Mouse (Mus musculus) kidney, adult 9 months (tissue): ENCODE measurements around the gene Glis2.
"Not testable (repeated sequence)": the region's sequence is repeated elsewhere in the genome, so short reads cannot be mapped to it uniquely, and the experiment has no call there.

Experiments used
- DNase-seq: peaks from one replicate; pipeline ENCODE4 v3.0.0; 2022

The Glis2 gene

DNA sequence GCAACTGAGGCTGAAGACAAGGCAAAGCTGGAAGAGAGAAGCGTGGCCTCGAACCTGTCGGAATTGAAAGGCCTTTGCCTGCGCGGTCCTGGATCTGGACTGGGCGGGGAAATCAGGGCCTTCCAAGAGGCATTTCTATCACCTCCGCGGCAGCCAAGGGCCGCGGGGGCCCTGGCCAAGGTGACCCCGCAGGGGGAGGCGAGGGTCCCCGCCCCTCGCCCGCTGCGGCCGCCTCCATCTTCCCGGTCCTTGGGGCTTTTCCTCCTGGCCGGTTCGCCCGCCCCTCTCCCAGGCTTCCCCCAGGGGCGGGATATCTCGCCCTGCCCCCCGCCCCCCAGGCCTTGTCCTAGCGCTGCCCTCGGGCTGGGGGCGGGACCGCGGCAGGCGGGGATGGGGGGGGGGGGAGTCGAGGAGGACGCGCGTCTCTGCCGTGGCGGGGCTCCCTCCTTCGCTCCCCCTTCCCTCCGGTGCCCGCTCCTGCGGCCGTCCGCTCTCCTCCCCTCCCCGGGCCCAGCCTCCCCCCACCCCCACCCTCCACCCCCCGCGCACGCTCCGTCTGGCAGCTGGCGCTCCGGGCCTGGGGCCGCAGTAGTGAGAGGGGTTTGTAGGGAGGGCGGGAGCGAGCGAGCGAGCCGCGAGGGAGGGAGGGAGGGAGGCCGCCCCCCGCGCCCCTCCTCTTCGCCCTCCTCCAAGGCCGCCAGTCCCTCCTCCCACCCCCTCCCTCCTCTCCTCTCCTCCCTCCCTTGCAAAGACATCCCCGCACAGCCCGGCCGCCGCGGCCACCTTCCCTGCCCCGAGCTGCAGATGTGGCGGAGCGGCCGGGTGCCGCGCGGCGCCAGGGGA, at the start of gene Glis2:
TSS of gene Glis2 (plus strand) at position 743 of the 843 bp plus-strand sequence.
- DNase-seq: peak; percentile 86

DNA sequence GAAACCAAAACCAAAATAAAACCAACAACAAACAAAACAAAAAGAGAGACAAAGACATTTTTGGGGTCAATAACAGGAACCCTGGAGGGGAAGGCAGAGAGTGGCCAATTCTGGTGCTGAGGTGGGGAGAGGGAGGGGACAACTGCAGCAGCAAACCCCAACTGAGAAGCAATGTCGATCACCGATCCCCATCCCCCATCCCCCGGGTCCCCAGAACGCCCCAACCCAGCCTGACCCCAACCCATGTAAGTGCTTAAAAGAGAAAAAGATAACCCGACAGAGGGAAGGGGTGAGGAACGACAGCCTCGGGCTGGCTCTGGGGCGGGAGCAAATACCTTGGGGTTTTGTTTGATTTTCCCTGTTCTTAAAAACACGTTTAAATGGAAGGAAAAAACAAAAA, 49.7 kb upstream of the Glis2 start:
- no peak for DNase-seq

DNA sequence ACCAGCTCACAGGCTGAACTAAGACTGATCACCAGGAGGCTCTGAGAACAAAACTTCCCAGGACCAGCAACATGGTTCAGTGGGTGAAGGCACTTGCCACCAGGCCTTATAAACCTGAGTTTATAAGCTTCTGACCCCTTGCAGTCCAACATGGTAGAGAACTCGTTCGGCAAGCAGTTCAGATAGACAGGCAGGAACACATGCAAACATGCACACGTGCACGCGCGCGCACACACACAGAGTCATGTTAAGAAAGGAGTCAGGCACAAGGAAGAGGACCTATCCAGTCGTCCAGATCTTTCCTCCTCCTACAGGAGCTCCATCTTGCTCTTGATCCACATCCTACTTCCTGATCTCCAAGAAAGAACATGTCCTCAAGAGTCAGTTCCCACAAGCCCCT, 47.7 kb upstream of the Glis2 start:
- no peak for DNase-seq

DNA sequence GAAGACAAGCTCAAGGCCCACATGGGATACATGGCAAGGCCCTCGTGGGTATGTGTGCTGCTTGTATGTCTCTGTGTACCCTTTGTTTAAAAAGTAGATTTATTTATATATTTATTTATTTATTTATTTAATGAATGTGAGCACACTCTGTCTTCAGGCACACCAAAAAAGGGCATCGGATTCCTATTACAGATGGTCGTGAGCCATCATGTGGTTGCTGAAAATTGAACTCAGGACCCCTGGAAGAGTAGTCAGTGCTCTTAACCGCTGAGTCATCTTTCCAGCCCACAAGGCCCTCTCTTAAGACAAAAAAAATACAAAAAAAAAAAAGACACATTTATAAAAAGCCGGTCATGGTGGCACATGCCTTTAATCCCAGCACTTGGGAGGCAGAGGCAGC, 46.9 kb upstream of the Glis2 start:
- no peak for DNase-seq

DNA sequence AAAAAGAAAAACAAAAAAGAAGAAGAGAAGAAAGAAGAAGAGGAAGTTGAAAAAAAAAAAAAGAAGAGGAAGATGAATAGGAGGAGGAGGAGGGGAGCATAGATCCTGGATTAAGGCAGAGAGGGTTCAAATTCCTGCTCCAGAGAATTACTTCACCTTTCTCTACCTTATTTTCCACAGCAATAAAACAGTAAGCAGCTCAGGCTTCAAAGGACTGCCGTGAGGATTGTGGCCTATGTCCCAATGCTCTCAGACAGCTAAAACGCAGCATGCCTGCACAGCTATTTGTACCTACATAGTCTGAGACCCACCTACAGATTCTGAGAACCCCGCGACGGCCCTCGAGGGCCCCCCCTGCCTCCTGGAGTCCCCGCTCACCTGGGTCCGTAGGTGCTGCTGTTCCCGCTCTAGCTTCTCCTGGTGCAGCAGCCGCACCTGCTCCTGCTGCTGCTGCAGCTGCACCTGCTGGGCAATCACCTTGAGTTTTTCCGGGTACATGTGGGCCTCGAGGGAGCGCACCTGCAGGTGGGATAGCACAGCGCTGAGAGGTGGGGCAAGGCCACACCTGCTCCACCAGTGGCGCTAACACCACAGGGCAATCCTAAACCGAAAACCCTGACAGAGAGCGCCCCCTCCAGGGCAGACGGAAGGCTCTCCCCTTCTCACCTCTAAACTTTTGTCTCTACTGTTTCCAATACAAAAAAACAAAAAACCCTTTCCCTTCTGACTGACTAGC, 45.4 kb upstream of the Glis2 start:
- no peak for DNase-seq

DNA sequence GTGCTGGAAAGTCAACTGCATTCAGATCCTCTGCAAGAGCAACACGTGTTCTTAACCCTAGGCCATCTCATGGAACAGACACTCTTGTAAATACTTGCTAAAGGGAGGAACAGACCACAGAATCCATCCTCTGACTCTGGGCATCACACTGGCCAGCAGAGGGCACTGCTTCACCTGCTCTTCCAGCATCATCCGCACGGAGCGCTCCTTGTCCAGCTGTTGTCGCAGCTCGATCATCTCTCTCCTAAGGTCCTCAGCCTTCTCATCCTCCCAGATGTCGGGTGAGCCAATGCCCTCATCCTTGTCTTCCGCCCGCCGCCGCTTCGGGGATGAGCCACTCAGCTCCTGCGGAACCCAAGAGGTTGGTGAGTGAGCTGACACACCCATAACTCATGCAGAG, 43.5 kb upstream of the Glis2 start:
- peak; percentile 75 for DNase-seq

DNA sequence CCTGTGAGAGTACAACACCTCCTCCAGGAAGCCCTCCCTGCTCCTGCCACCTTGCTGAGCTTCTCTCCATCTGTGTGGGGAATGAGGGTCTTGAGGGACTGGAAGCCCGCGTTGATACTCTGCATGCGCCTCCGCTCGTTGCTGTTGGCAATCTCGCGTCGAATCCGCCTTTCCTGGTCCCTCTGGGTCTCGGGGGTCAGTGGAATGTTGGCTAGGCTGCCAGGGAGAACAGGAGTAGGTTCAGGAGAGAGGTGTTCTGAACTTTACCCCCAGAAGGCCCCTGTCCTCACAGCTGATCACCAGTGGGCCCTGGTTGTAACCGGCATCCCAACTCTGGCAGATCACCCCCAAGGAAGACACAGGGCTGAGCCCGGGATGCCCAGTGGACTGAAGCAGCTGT, 42.6 kb upstream of the Glis2 start:
- no peak for DNase-seq

DNA sequence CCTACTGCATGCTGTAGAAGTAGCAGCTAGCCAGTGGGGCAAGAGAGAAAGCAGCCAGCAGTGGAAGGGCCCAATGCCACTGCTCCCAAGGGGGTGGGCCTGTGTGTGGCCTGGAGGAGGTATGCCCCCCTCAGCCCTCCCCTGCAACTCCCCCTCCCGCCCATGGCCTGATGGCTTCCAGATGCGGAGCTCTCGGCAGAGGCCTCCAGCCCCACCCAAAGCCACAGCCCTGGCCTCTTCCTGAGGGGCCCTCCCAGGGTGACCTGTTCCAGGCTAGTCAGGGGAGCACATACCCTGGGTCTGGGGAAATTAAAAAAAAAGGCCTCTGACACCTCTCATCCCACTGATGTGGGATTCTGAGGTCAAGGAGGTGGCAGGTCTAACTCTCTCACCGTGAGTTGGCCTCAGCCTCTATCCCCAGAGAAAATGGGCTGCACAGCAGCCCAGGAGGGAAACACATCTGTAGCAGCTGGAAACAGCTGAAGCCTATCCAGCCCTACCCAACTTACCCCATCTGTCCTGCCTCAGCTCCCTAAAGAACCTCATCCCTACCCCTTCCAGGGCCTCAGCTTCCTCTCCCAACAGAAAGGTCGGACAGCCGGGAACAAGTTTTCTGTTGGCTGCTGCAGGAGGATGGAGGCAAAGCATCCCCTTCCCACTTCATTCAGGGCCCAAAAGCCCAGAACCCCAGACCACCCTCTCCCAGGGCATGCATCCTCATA, 41.5 kb upstream of the Glis2 start:
- DNase-seq: no peak

DNA sequence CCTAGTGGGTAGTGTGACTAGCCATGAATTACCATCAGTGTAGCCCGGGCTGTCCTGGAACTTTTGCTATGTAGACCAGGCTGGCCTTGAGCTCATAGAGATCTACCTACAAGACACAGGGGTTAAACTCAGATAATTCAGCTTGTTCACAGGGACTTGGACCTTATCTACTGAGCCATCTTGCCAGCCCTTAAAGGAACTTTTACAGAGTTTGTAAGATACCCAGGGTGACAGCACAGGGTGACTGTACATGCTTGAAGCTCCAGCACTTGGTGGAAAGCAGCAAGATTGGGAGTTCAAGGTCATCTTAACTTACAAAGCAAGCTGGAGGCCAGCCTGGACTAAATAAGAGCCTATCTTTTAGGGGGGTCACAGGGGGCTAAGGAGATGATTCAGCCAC, 39.0 kb upstream of the Glis2 start:
- no peak for DNase-seq

DNA sequence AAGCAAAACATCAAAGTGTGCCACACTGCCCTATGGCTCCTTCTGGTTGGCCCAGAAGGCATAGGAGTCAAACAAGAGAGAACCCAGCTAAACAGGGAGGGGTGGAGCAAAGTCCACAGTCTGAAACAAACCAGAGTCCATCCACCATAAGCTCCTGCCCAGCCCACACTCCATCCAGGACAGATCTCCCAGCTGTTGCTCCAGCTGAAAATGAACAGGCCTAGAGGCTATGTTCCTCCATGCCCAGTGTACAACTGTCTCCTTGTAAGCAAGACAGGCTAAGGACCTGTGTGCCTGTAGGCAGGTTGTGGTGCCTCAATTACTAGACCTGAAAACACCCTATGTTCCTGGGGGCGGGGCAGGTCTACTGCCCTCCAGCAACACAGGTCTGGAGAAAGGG, 37.4 kb upstream of the Glis2 start:
- peak; percentile 80 for DNase-seq

DNA sequence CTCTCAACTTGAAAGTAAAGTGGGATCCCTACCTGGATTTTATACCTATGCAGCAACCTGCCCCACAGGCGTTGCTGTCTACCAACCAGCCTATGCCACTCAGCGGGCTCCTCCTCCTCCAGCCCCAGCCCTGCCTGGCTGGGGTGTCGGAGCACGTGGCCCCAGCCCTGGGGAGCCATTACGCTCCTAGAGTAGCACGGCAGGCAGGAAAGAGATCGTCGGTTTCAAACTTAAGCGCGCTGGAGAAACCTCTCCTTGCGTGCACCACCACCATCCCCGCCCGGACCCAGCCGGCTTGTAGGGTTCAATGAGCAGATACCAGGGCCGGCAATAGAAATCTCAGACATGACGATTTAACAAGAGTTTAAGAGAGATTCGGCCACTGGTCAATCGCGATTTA, 36.6 kb upstream of the Glis2 start:
- DNase-seq: peak; percentile 87

DNA sequence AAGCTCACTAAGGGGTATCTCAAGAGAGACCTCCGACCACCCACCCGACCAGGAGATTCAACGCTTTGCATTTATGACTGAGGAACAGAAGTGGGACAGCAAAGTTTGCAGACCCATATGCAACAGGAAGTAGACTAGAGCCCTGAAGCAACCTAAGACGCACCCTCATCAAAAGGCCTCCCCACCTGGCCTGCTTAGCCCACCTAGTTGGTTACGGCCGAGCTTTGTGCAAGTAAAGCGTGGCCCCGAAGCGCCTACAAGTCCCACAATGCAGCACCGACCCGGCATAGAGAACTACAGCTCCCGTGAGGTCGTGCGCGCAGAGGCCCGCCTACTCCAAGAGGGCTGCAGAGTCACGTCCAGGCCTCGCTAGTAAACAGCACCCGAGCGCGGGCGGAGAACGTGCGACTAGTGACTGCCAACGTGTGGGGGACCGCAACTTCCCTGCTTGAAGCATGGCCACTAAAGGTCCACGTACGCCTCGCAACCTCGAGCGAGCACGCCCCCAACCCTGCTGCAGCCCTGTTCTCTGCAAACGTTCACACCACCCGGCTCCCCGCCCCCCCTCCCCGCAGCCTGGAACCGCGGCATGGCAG, 36.0 kb upstream of the Glis2 start:
- peak; percentile 95 for DNase-seq

DNA sequence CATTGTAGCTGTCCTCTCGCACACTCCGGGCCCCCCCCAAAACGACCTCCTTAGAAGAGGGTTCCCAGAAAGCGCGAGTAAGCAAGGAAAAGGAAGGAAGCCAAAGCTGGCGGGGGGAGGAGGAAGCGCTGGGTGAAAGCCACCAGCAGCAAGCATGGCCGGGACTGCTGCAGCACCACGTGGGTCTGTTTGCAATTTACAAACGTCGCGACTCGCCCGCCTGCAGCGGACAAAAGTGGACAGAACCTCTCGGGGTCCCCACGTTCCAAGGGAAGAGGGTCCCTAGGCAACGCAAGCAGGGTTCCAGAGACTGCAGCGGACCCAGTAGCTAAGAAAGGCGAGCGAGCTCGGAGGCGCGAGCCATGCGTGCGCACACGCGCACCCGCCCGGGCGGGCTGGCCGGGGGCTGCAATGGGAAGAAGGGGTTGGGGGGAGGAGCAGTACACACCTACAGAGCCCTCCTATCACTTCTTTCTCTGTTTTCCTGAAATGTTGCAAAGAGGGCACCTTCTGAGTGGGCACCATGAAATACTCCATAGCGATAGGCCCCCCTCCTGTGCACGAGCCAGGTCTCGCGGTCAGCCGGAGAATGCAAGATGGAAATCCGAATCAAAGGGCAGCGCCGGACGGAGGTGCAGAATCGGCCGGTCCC, 35.4 kb upstream of the Glis2 start:
- peak; percentile 76 for DNase-seq

DNA sequence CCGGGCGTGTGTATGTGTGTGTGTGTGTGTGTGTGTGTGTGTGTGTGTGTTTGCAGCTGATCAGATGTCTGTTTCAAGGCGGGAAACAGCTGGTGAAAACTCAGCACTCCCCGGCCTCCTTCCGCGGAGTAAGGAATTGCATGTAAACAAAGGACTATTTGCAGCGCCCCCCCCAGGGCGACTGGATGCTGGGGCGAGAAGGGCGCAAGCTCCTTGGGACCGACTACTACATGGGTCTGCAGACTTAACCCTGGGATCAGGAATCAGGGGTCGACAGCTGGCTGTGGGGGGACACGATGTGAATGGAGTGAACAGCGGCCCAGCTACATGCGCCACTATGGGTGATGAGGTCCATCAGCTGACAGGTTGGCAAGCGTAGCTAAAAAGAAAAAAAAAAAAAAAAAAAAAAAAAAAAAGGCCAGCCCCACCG, 34.8 kb upstream of the Glis2 start, which contains the start of gene Tfap4:
TSS of gene Tfap4 (minus strand) at position 140 of the 430 bp plus-strand sequence.
- peak; percentile 93 for DNase-seq

DNA sequence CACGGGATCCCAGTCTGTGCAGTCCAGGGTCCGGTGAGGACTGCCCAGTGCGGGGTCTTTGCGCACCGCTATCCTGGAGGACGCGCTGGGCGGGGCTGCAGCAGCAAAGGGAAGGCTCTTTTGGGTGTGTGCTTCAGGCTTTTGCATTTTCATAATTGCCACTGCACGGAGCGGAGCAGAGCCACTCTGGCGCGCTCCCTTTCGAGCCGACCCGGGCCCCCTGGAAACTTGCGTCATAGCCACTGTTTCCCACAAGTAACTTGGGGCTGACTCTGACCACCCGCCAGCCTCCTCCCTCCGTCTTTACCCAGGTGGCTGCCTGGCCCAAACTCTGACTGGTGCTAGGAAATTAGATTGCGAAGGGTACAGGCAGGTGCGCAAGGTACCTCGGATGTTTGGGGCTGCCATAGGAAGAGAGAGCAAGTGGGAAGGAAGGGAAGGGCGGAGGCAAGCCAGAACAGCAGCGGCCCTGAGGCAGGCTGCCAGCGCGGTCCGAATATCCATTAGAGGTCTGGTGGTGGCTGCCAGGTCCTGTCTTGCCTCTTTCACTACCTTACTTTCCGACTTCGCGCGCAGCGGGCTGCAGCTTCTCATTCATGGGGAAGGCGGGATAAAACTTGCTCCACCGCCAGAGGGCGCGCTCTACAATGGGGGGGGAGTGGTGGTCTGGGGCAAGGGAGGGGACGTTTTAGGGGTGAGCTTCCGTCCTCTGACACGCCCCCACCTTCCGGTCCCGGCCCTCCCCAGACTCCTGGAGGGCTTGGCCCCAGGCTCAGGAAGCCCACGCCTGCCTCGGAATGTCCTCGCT, 34.2 kb upstream of the Glis2 start:
- DNase-seq: peak; percentile 81

DNA sequence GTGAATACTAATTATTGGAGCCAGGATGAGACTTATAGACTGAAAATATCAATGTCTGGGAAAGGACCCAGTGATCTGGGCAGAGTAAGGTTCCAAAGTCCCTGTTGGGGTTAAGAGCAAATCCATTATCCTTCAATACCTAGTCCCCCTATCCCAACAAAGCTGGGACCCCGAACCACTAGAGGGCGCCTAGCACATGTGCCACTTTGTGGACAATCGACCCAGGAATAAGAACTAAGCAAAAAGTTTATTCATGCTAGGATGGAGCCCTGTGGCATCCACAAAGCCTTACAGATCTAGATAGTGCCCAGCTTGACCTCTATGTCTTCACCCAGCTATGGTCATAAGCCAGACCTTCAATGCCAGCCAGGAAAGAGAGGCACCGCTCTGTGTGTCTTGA, 26.6 kb upstream of the Glis2 start:
- DNase-seq: peak; percentile 89

DNA sequence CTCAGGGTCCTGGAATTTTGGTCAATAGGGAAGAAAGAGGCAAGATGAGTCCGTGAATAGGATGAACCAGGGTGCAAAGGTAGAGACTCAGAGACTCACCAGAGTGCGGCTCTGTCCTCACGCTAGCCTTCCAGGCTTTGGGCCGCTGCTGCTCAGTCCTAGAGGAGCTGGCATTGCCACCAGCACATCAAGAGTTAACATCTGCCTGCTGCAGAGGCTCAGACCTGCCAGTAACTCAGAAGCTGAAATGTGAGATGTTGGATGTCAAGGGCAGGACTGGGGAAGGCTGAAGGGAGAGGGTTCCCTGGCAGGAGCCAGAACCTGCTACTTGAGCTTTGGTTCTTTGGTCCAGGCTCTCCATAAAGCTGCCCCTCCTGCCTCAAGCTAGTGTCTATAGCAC, 23.8 kb upstream of the Glis2 start:
- no peak for DNase-seq

DNA sequence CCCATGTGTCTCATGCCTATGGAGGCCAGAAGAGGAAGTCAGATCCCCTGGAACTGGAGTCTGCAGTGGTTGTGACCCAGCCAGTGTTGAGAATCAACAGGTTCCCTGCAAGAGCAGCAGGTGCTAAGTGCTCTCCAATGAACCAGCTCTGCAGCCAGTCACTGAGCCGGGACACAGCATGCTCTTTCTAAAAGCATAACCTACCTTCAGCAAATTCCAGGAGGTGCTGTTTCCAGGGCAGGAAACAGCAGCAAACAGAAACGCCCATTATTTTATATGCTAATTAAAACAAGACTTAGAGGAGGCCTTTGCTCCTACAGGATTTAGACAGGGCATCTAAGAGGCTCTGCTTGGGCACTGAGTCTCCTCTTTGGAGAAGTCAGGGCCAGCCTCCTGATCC, 18.5 kb upstream of the Glis2 start:
- DNase-seq: no peak

DNA sequence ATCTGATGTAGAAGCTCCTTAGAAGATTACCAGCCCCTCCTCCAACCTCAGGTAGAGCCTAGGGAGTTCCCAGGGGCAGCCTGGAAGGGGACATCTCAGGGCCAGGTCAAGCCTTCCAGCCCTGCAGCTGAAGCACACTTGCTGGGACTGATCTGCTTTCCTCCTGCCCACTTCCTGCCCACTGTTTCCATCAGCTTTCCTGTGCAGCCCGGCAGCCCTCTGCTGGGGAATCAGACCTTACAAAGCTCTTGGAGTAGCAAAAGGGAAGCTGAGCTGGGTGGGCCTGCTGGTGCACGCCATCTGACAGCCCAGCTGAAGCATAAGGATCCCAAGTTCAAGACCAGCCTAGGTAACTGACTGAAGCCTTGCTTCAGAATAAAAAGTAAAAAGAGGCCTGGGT, 17.6 kb upstream of the Glis2 start:
- DNase-seq: no peak

DNA sequence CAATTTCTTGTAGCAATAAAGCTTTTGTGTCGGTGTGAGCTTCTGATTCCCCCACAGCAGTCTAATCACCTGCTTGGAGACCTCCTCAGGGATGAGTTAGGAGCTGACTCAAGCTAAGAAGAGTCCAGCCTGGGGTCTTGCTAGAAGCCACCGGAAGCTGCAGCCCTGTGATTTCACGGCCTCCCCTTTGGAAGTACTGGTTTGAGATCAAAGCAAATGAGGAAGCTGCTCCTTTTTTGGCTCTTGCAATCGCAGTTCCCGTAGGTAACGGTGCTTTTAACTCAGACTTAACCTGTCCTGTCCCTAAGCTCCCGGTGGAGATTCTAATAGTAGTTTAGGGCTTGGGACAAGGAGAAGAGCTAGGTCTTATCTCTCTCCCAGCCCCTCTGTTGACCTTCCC, 15.9 kb upstream of the Glis2 start:
- DNase-seq: no peak

DNA sequence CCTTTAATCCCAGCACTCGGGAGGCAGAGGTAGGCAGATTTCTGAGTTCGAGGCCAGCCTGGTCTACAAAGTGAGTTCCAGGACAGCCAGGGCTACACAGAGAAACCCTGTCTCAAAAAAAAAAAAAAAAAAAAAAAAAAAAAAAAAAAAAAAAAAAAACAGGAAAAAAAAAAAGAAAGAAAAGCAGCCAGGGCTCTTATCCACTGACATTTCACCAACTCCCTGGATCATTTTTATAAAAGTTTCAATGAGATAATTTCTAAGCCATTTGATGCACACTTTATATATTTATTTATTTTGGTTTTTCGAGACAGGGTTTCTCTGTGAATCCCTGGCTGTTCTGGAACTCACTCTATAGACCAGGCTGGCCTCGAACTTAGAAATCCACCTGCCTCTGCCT, 13.3 kb upstream of the Glis2 start:
- not testable (repeated sequence) for DNase-seq

DNA sequence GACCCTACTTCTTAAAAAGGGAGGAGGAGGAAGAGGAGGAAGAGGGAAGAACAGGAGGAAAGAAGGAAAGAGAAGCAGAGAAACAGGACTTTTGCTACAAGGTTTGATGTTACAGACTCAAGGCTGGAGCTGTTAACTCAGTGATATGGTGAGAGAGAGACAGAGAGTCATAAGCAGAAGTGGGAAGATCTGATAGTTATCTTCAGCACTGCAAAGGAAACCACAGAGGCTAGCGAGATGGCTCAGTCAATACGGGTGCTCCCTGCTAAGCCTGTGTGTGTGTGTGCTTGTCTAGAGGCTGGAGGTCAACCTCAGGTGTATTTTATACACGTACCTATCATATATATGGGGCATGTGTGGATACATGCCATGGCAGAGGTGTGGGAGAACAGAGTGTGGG, 10.7 kb upstream of the Glis2 start:
- DNase-seq: no peak
